30 mouse cellular contexts compared by ENCODE assay signal in genomic region chr7:75305901-75306465, GRCm38 (mm10). TPM values are rescaled to one million over a fixed set of nuclear protein-coding genes. Genes with fewer than 3 reads are reported as not detected.
A peak's percentile ranks its signal among the peaks of the same experiment; 100 is the strongest.
DNase-seq lines count a peak whose midpoint lies in the region; ATAC-seq and TF ChIP-seq lines count a peak whose summit lies in the region.
"Had no signal": no experiment of that assay in that cellular context is flagged by ENCODE, and none has a peak within 500 bp of the region (broad histone marks: within the 10 kb centered on the region; RNA-seq: fewer than 3 reads in every experiment).

No protein-coding gene starts in this region.

- intact Hi-C loops in left cerebral cortex, adult 2 months (cut with DNase I): loop anchor here (1.0 kb wide), 1 partner anchor 98 kb away; no protein-coding TSS in a partner anchor
- intact Hi-C loops in left cerebral cortex, postnatal 4 days (cut with DNase I): no loop called here

- no peak for TF ChIP-seq CTCF in forebrain, postnatal 0 days (IDR thresholded peaks at IDR 0.05; ENCODE audit: low read depth)
- TF ChIP-seq CTCF in left cerebral cortex, adult 2 months (IDR thresholded peaks at IDR 0.05): no peak
- no peak for TF ChIP-seq CTCF in MEL (IDR thresholded peaks at IDR 0.05 in 2 of 3, conservative IDR thresholded peaks at IDR 0.05 in 1 of 3; ENCODE audit: control insufficient read depth in 1 of 3, insufficient read depth in 1 of 3, low read depth in 2 of 3, low read length in 3 of 3, poor library complexity in 1 of 3, severe bottlenecking in 1 of 3)
- TF ChIP-seq CTCF in cortical plate, adult 2 months (IDR thresholded peaks at IDR 0.05; ENCODE audit: extremely low read depth, insufficient read depth, low read length): no peak

- peaks cover 2% of the 10 kb centered on the region; the same call in 1 of the 2 replicates for H3K27me3 ChIP-seq in forebrain, postnatal 0 days (ENCODE audit: insufficient read depth, low read length)
- peaks cover 54% of the 10 kb centered on the region for H3K27me3 ChIP-seq in forebrain, embryonic 13.5 days
- H3K27me3 ChIP-seq in MEL (ENCODE audit: control insufficient read depth in 1 of 2, insufficient read depth in 2 of 2, low read length in 2 of 2): no peaks in the 10 kb centered on the region
- peaks cover 50% of the 10 kb centered on the region for H3K27me3 ChIP-seq in heart, embryonic 12.5 days (replicated peaks)
- H3K27me3 ChIP-seq: stomach, embryonic 15.5 days had no signal

- no peak overlapping the region for H3K27ac ChIP-seq in forebrain, postnatal 0 days (ENCODE audit: low read depth, low read length)
- no peak overlapping the region for H3K27ac ChIP-seq in forebrain, embryonic 13.5 days
- peak overlapping the region; percentile 64 for H3K27ac ChIP-seq in left cerebral cortex, adult 2 months
- no peak overlapping the region for H3K27ac ChIP-seq in MEL (ENCODE audit: control insufficient read depth, low read depth, low read length)
- peak overlapping the region; percentile 87 for H3K27ac ChIP-seq in cortical plate, adult 2 months (ENCODE audit: insufficient read depth, low read length)
- H3K27ac ChIP-seq in heart, embryonic 12.5 days (ENCODE audit: poor library complexity, severe bottlenecking): no peak overlapping the region
- H3K27ac ChIP-seq: embryonic facial prominence, embryonic 10.5 days; embryonic facial prominence, embryonic 15.5 days; forebrain, embryonic 12.5 days; limb, embryonic 13.5 days; liver, embryonic 13.5 days; midbrain, embryonic 10.5 days; stomach, embryonic 15.5 days had no signal

- DNase-seq in forebrain, postnatal 0 days: no peak
- no peak for DNase-seq in left cerebral cortex, adult 2 months (ENCODE audit: extremely low spot score in 1 of 2, low spot score in 2 of 2)
- no peak for DNase-seq in left cerebral cortex, postnatal 4 days
- peak; percentile 3 for DNase-seq in MEL (ENCODE audit: low read depth, low spot score)
- DNase-seq: adrenal gland, postnatal 25 days; cerebellum, adult 9-10 months; gastrocnemius, postnatal 14 days; heart, adult 11 months; heart, postnatal 4 days; kidney, adult 9 months; kidney, postnatal 10 days; liver, embryonic 13.5 days; lung, adult 18-20 months; lung, postnatal 14 days; retina, postnatal 1 day; right cerebral cortex, postnatal 14 days had no signal

- H3K4me3 ChIP-seq in forebrain, postnatal 0 days (ENCODE audit: low read depth, low read length): no peak overlapping the region
- H3K4me3 ChIP-seq in forebrain, embryonic 13.5 days: no peak overlapping the region
- H3K4me3 ChIP-seq in left cerebral cortex, adult 2 months: peak overlapping the region; percentile 47
- H3K4me3 ChIP-seq in MEL (ENCODE audit: control insufficient read depth in 1 of 2, insufficient read depth in 1 of 2, low read depth in 2 of 2, low read length in 2 of 2): no peak overlapping the region
- H3K4me3 ChIP-seq in cortical plate, adult 2 months (ENCODE audit: insufficient read depth, low read length): peak overlapping the region; percentile 56
- no peak overlapping the region for H3K4me3 ChIP-seq in heart, embryonic 12.5 days
- H3K4me3 ChIP-seq: embryonic facial prominence, embryonic 10.5 days; embryonic facial prominence, embryonic 15.5 days; forebrain, embryonic 12.5 days; limb, embryonic 13.5 days; liver, embryonic 13.5 days; midbrain, embryonic 10.5 days; myocyte; stomach, embryonic 15.5 days had no signal

- ATAC-seq in forebrain, postnatal 0 days: no peak
- ATAC-seq in forebrain, embryonic 13.5 days: no peak
- ATAC-seq in heart, embryonic 12.5 days (ENCODE audit: insufficient number of reproducible peaks, low FRiP score): no peak
- ATAC-seq: CD4-positive, CD25-positive, alpha-beta regulatory T cell, adult 4 months; intestine, postnatal 0 days; midbrain, embryonic 16.5 days had no signal

- H3K4me1 ChIP-seq in forebrain, postnatal 0 days (ENCODE audit: insufficient read depth): no peaks in the 10 kb centered on the region
- H3K4me1 ChIP-seq in forebrain, embryonic 13.5 days: peaks cover 16% of the 10 kb centered on the region
- no peaks in the 10 kb centered on the region for H3K4me1 ChIP-seq in MEL (ENCODE audit: control insufficient read depth in 1 of 2, insufficient read depth in 2 of 2, low read length in 2 of 2)
- peaks cover 8% of the 10 kb centered on the region for H3K4me1 ChIP-seq in cortical plate, adult 2 months (ENCODE audit: control insufficient read depth, insufficient read depth, low read length)
- H3K4me1 ChIP-seq in heart, embryonic 12.5 days (replicated peaks): peaks cover 15% of the 10 kb centered on the region
- H3K4me1 ChIP-seq: liver, embryonic 13.5 days had no signal

- TF ChIP-seq RAD21 in MEL (IDR thresholded peaks at IDR 0.05; ENCODE audit: low read depth, low read length): no peak

- H3K36me3 ChIP-seq in forebrain, postnatal 0 days (ENCODE audit: insufficient read depth): no peaks in the 10 kb centered on the region
- no peaks in the 10 kb centered on the region for H3K36me3 ChIP-seq in forebrain, embryonic 13.5 days (ENCODE audit: poor library complexity, severe bottlenecking)
- no peaks in the 10 kb centered on the region for H3K36me3 ChIP-seq in MEL (ENCODE audit: control insufficient read depth in 1 of 2, insufficient read depth in 2 of 2, low read length in 2 of 2)
- H3K36me3 ChIP-seq in heart, embryonic 12.5 days: no peaks in the 10 kb centered on the region
- H3K36me3 ChIP-seq: embryonic facial prominence, embryonic 10.5 days; embryonic facial prominence, embryonic 15.5 days; forebrain, embryonic 12.5 days; limb, embryonic 13.5 days; liver, embryonic 13.5 days; midbrain, embryonic 10.5 days; stomach, embryonic 15.5 days had no signal

- H3K79me2 ChIP-seq in MEL (ENCODE audit: control insufficient read depth, insufficient read depth, low read length, poor library complexity): no peaks in the 10 kb centered on the region

- no peak for TF ChIP-seq EP300 in MEL (IDR thresholded peaks at IDR 0.05; ENCODE audit: low read depth in 1 of 2, low read length in 2 of 2)

- 0 out of 2 replicates have a peak overlapping the region, but pooled peaks have one; percentile 10 for H3K4me2 ChIP-seq in forebrain, postnatal 0 days (ENCODE audit: low read depth)
- H3K4me2 ChIP-seq in forebrain, embryonic 13.5 days: no peak overlapping the region
- H3K4me2 ChIP-seq in heart, embryonic 12.5 days: no peak overlapping the region
- H3K4me2 ChIP-seq: embryonic facial prominence, embryonic 15.5 days; forebrain, embryonic 12.5 days; heart, embryonic 11.5 days; limb, embryonic 13.5 days; liver, embryonic 13.5 days; stomach, embryonic 15.5 days had no signal

- WGBS in forebrain, postnatal 0 days: 81% methylated on average over 9 of the region's 9 CpGs
- 86% methylated on average over 9 of the region's 9 CpGs for WGBS in forebrain, embryonic 13.5 days
- WGBS in heart, embryonic 12.5 days: 62% methylated on average over 9 of the region's 9 CpGs

- no peak for TF ChIP-seq POLR2A in MEL (IDR thresholded peaks at IDR 0.05; ENCODE audit: control insufficient read depth in 1 of 2, insufficient read depth in 1 of 2, low read depth in 1 of 2, low read length in 2 of 2, poor library complexity in 1 of 2)
- TF ChIP-seq POLR2A in cortical plate, adult 2 months (IDR thresholded peaks at IDR 0.05; ENCODE audit: extremely low read depth, insufficient read depth, low read length): no peak

- no peak overlapping the region for H3K9ac ChIP-seq in forebrain, postnatal 0 days
- no peak overlapping the region for H3K9ac ChIP-seq in forebrain, embryonic 13.5 days
- no peak overlapping the region for H3K9ac ChIP-seq in MEL (ENCODE audit: control insufficient read depth, low read depth, low read length, poor library complexity, severe bottlenecking)
- H3K9ac ChIP-seq in heart, embryonic 12.5 days: no peak overlapping the region
- H3K9ac ChIP-seq: embryonic facial prominence, embryonic 15.5 days; forebrain, embryonic 12.5 days; limb, embryonic 13.5 days; liver, embryonic 13.5 days; stomach, embryonic 15.5 days had no signal

- H3K9me3 ChIP-seq in forebrain, postnatal 0 days (ENCODE audit: low read length): no peaks in the 10 kb centered on the region
- no peaks in the 10 kb centered on the region for H3K9me3 ChIP-seq in forebrain, embryonic 13.5 days (replicated peaks)
- no peaks in the 10 kb centered on the region for H3K9me3 ChIP-seq in MEL (replicated peaks; ENCODE audit: insufficient read depth, low read length)
- no peaks in the 10 kb centered on the region for H3K9me3 ChIP-seq in heart, embryonic 12.5 days (replicated peaks)
- H3K9me3 ChIP-seq: embryonic facial prominence, embryonic 10.5 days; embryonic facial prominence, embryonic 15.5 days; forebrain, embryonic 12.5 days; limb, embryonic 13.5 days; liver, embryonic 13.5 days; midbrain, embryonic 10.5 days; stomach, embryonic 15.5 days had no signal

TF ChIP-seq in MEL, 35 proteins besides CTCF, POLR2A, EP300 and RAD21:
- no peak for TF ChIP-seq NRF1 (IDR thresholded peaks at IDR 0.05; ENCODE audit: insufficient read depth, low read depth, low read length, poor library complexity, severe bottlenecking)
- TF ChIP-seq MAZ (IDR thresholded peaks at IDR 0.05; ENCODE audit: low read depth, low read length): no peak
- no peak for TF ChIP-seq UBTF (IDR thresholded peaks at IDR 0.05; ENCODE audit: borderline replicate concordance, insufficient read depth, low read depth, low read length)
- TF ChIP-seq JUND (IDR thresholded peaks at IDR 0.05; ENCODE audit: low read depth, low read length): no peak
- TF ChIP-seq ZMIZ1 (IDR thresholded peaks at IDR 0.05; ENCODE audit: low read depth, low read length): no peak

RNA-seq across cellular contexts. Expression of gene Sv2b, which starts 3.1 kb away (rescaled TPM):
- 54.1 and 64.0 TPM in 2 replicates for total RNA-seq in forebrain, postnatal 0 days (2014; rRNA removed)
- polyA plus RNA-seq in forebrain, postnatal 0 days (2015; fragmentation: Nextera tagmentation; extraction: Ambion mirVana): 19.0 and 21.2 TPM in 2 replicates
- 5.7 and 6.0 TPM in 2 replicates for polyA plus RNA-seq in forebrain, embryonic 13.5 days (2015; fragmentation: Nextera tagmentation; extraction: Ambion mirVana)
- 100 to 1,000 TPM; 348 to 386 TPM for total RNA-seq in left cerebral cortex, adult 2 months (2021)
- 10 to 100 TPM; 80.7 to 87.9 TPM for total RNA-seq in left cerebral cortex, postnatal 4 days (2021)
- total RNA-seq in MEL (2012; rRNA removed): not detected in 2 replicates
- not detected for polyA plus RNA-seq in MEL (2012; ENCODE audit: insufficient read depth in 1 of 2, insufficient read length in 2 of 2, low read depth in 1 of 2, low replicate concordance in 2 of 2, missing spikeins in 1 of 2)
- 168 and 173 TPM in 2 replicates for polyA plus RNA-seq in cortical plate, adult 2 months (2012; rRNA removed)
- polyA plus RNA-seq in heart, embryonic 12.5 days (2016; fragmentation: Nextera tagmentation; extraction: Ambion mirVana): 0.54 and 0.64 TPM in 2 replicates
- polyA plus RNA-seq: CD4-positive, CD25-positive, alpha-beta regulatory T cell, adult 4 months had no signal

Comparison
In these comparisons a context has a peak if more than half of its experiments do, and no peak if none do; other contexts are left out.
1. H3K27ac ChIP-seq: peak in left cerebral cortex, adult 2 months (single experiment) and cortical plate, adult 2 months (single experiment); none in forebrain, postnatal 0 days (single experiment), forebrain, embryonic 13.5 days (single experiment), MEL (single experiment) and heart, embryonic 12.5 days (single experiment).
2. H3K4me3 ChIP-seq: peak in left cerebral cortex, adult 2 months (single experiment) and cortical plate, adult 2 months (single experiment); none in forebrain, postnatal 0 days (single experiment), forebrain, embryonic 13.5 days (single experiment), MEL (0 of 2) and heart, embryonic 12.5 days (single experiment).